Mouse (Mus musculus) kidney, postnatal 25 days (tissue): ENCODE data around the gene Aox3.

Experiments used
- DNase-seq, 2 experiments: peaks; one replicate each; pipeline ENCODE4 v3.0.0; 2021; ENCODE audit warnings: mixed read lengths in 2 of 2

Aox3 gene

GRCm38 (mm10) chr1:58110241-58110640, 2.7 kb upstream of the Aox3 start:
- DNase-seq: no peak

DNA sequence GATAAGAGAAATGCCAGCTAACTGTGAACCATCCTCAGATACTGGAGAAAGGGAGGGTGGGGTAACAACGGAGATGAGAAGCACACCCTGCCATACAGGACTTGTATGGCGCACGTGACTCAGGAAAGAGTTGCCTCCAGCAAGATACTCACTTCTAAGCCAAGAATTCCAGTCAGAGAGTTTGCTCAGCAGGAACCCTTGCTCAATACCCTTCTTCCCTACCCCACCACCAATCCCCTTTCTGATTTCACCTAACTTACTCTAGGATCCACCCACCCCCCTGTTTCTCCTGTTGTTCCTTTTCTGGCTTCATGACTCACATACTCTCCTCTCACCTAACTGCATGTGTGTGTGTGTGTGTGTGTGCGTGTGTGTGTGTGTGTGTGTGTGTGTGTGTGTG, 1.6 kb upstream of the Aox3 start:
- DNase-seq: no peak

GRCm38 (mm10) chr1:58113441-58113840, 511 bp downstream of the Aox3 start:
- no peak for DNase-seq

DNA sequence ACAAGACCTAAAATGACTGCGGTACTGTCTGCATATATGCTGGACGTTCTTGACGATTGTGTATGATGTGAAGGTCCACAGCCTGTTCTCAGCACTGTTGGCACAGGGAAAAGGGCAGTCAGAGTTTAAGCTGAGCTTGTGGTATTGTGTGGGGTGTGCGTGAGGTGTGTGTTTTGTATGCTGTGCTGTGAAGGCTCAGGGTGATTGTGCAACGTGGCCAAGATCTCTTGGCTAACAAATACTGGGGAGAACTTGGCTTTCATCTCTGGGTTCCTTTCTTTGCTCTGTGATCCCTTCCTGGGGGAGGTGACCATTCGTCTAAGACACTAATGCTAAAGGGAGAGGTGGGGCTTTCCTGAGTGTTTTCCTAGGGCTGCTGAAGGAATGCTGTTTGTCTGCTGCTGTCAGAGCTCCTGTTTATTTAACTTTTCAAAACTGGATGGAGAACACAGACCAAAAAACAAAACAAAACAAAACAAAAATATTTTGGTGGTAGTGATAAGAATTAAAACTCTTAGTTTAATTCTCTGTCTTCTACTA, 1.2 kb downstream of the Aox3 start:
- no peak for DNase-seq

GRCm38 (mm10) chr1:58114666-58115375, 1.9 kb downstream of the Aox3 start:
- no peak for DNase-seq

- no peak for DNase-seq
These were observed 5.3 kb downstream of the Aox3 start for GRCm38 (mm10) chr1:58118231-58118630.

DNA sequence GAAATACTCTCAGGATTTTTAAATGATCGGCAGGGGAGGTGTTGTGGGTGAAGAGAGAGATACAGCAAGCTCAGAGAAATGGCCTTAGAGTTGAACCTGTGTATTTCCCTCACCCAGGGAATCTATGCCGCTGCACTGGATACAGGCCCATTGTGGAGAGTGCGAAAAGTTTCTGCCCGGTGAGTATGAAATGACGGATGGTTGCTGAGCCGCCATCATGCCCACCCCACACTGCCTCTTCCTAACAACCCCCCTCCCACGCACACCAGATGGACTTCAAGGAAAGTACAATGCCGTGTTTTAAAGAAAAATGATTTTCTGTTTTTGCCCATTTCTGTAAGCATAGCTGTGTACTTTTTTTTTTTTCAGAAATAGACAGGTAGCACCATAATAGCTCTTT, 12.0 kb downstream of the Aox3 start:
- DNase-seq: no peak

DNA sequence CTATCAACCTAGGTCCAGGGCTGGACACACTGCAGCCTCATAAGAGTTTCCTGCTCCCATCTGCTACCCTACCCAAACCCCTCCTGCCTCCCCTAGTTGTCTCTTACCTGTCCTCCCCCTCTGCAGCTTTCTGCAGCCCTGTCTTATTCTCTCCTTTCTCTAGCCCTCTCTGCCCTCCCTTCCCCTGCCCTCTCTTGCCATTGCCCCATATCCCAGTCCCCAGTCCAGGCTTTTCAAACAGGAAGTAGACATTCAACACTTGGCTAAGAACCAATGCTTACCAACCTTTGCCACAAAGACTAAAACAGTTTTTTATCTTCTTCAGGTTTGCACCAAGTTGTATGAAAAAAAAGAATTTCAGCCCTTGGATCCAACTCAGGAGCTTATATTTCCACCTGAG, 25.0 kb downstream of the Aox3 start:
- DNase-seq: no peak

GRCm38 (mm10) chr1:58138986-58139385, 26.1 kb downstream of the Aox3 start:
- DNase-seq: no peak

DNA sequence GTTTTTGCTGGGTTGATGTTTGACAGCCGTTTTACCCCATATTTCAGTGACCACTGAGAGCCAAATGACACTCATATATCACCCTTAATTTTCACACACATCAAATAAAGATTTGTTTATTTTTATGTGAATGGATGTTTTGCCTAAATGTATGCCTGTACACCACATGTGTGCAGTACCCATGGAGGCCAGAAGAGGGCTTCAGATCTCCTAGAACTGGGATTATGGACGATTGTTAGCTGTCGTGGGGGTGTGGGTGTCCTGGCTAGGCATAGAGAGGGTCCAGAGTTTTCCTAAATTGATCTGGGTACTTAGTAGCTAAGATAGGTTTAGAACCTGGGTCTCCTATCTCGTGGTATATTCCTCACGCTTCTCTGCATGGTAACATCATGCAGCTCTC, 27.7 kb downstream of the Aox3 start:
- DNase-seq: no peak

DNA sequence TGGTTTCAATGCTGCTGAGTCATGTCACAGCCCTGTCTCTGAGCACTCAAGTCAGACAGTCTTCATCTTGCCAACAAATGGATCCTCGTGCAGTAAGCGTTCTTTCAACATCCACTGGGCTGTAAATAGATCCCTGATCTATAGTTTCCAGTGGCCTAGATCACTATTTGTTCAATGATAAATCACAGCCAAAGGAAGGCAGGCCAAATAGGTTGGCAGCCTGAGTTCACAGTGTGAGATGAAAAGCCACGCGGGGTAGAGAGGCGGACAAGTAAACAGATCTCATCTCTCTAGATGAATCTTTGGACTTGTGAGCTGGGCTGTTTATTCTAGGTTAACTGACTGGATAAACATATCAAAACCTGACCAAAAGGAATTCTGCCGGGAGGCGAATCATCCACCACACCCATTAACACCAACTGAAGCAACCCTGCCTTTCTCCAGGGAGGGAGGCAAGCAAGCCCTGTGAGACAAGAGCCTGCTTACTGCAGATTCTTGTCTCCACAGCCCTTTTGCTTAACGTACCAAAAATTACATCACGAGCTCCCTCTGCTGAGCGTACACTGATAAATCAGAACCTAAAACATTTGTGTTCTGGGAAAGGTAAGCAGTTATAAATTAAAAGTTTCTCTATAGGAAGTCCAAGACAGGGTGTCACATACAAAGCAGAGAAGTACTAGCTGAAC, 31.6 kb downstream of the Aox3 start:
- peak in 1 of 2 experiments; percentile 43 for DNase-seq

DNA sequence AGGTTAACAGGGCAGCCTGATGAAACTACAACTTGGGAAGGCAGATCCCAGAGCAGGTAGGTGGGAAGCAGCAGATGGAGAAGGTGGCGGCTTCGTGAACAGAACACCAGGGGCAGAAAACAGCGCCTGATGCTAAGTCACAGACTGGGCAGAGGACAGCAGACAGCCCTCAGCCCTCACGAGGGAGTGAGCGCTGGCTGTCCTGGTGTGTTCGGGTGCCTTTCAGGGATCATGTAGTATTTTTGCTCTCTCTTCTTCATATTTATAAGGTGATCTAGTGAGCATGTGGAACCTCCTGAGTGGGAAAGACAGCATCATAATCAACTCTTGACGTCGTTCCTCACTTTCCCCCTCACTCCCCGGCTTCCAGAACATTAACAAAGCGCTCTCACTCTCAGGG, 33.1 kb downstream of the Aox3 start:
- no peak for DNase-seq

DNA sequence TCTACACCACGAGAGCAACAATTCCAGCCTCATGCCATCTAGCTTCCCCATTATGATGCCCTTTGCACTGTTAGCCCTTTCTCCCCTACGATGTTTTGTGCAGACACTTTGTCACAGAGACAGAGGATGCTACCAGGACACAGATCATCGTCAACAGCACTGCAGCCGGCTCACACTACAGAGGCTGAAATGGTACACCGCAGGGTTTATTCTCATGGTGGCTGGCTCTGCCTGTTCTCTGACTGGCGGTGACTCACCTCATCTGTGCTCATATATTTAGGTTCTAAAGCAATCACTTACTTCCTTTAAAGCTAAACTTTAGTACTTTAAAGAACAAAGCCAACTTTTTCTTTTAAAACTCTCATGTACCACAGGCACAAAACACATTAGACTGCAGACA, 34.8 kb downstream of the Aox3 start:
- DNase-seq: no peak

DNA sequence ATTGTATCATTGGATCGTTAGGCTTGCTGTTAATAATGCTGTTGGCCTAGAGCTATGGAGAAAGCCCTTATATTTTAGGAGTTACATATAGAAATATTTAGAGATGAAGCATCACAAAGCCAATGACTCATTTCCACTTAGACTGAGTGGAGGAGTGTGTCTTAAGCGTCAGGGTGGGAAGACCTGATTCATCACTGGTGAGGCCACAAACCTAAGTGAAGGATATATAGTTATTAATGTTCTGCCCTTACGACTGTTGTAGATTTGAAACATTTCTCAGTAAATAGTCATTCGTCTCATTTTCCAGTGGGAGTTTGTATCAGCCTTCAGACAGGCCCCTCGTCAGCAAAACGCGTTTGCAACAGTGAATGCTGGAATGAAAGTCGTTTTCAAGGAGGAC, 39.3 kb downstream of the Aox3 start:
- DNase-seq: no peak

- peak; percentile 53 to 70 for DNase-seq
These were observed 43.8 kb downstream of the Aox3 start for GRCm38 (mm10) chr1:58156747-58157146.

DNA sequence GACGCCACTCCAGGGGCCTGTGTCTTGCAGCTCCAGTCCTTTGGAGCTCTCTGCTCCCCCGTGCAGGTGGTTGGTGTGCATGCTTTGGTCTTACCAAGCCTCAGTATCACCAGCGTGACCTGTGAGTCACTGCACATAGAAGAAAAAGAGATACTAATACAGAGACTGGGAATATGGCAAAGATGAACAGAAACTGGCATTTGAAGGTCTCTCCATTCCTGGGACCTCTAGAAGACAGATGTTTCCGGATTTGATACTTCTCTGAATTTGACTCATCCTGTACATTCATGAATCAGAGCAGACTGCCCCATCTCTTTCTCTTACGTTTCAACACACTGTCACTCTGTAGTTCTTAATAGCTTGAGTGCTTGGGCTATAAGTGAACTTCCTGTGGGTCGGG, 57.0 kb downstream of the Aox3 start:
- DNase-seq: no peak

DNA sequence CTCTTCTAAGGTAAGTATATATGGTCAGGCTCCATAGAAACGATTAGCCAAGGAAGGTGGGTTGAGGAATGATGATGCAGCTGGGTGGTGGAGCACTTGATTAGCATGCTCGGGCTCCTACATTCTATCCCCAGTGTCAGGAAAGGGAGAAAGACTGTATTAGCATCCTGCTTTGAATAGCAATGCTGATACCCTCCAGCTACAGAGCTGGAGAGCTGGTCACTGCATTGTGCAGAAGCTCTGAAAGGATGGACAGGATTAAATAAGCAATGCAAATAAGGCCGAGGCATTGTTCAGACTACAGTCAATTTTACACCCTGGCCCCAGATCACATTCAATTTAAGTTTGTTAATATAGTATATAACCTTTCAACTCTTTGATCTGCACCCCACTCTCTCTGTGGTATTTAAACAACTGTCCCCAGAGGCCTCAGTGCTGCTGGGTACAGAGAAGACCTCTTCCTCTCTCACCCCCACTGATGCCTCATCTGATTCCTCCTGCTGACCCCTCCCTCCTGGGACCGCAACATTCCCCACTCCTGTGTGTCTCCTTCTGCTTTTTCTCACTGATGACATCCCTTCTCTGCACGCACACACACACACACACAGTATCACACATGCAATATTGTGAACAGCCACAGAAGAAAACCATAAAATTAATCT, 75.7 kb downstream of the Aox3 start:
- DNase-seq: no peak

- DNase-seq: no peak
These were observed 81.4 kb downstream of the Aox3 start for GRCm38 (mm10) chr1:58194317-58194716.

- DNase-seq: no peak
These were observed 82.1 kb downstream of the Aox3 start for GRCm38 (mm10) chr1:58194988-58195387.

DNA sequence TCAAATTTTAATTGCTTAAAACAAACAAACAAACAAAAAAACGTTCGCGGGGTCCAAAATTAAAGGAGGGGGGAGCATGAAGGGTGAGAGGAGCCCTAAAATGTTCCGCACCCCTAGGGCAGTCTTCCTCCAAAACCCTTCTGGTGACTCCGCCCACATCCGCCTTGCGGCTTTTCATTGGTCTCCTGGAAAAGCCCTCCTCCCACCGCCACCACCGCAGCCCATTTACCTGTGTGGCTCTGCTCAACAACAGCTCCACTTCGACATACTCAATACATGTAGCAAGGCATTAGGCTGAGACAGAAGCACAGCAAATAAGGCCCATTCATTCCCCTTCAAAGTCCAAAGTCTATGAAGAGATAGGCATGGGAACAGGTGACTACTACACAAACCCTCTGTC, 82.6 kb downstream of the Aox3 start:
- no peak for DNase-seq

DNA sequence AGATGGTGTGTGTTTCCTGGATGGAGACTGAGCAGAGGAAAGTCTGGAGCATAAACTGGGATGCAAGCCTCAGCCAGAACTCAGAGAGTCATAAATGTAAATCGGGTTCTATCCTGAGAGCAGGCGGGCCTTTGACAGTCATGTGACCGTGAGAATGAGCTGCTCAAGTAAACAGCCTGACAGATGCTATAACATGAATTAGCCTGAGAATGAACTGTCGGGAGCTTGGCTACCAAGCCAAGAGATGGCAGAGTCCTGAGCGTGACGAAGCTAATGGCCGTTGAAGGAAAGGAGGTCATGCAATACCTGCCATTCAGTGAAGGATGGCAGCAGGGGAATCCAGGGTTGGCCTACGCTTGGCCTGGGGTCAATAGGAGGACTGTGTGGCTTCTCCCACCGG, 84.1 kb downstream of the Aox3 start:
- no peak for DNase-seq

DNA sequence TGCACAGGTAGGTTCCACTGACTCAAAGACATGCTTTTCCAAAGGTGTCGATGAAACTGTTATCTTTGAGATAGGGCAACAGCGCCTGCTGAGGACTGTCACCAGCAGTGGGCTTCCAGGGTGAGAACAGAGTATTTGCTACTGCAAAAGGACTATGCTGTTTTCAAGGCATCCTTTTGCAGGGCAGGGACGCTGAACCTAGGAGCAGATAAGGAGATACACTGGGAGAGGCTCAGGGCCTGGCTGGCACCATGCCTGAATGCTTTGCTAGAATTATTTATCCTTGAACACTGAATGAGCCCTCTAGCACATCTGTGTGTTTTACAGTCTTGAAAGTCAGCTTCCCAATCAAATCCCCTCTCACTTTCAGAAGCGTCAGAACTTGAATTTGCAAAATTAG, 85.5 kb downstream of the Aox3 start:
- DNase-seq: no peak

- peak; percentile 38 to 64 for DNase-seq
These were observed 97.3 kb downstream of the Aox3 start, which contains the start of gene Aox4 for GRCm38 (mm10) chr1:58210203-58210602. Aox4 (plus strand) TSS chr1:58210397.

DNA sequence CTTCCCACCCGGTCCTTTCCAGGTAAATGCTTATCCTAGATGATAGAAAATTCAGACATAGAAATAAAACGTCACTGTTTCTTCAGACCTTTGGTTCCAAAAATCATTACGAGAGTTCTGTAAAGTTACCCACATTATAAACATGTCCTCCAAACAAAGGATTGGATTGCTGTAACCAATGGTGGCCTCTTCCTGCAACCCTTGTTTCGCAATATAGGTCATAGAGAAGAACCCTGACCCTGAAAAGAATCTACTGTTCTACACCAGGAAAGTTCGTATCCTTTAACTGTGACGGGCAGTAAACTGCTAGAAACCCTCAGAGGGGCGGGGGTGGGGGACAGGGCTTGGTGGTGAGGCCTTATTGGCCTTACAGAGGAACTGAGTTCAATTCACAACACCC, 99.9 kb downstream of the Aox3 start:
- DNase-seq: no peak
